25 mouse cellular contexts compared by ENCODE assay signal in the genomic region with DNA sequence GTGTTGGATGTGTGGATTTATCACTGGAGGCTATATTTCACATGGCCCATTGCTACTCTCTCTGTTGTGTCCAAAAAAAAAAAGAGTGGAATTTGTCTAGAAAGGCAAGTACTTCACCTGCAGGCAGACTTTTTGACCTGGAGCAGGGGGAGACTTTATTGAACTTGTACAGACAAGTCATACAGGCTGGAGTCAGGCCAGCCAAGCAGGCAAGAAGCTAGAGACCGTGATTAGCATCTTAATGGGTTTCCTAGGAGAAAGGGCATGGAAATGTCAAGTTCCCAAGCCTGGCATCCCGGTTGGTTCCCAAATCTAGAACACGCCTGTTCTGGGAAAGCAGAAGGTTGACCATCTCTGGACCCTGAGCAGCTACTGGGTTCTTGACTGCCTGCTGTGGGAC. TPM values are rescaled to one million over a fixed set of nuclear protein-coding genes. Genes with fewer than 3 reads are reported as not detected.
DNase-seq lines count a peak whose midpoint lies in the region; ATAC-seq lines count a peak whose summit lies in the region.
"Had no signal": no experiment of that assay in that cellular context is flagged by ENCODE, and none has a peak within 500 bp of the region (broad histone marks: within the 10 kb centered on the region; RNA-seq: fewer than 3 reads in every experiment).

No protein-coding gene starts in this region.

- H3K9ac ChIP-seq in forebrain, embryonic 15.5 days (replicated peaks) = no peak overlapping the region
- H3K9ac ChIP-seq: embryonic facial prominence, embryonic 13.5 days; limb, embryonic 15.5 days; midbrain, embryonic 15.5 days; stomach, embryonic 15.5 days had no signal

- peak; percentile 6 for DNase-seq in forebrain, embryonic 10.5 days (ENCODE audit: extremely low spot score, low spot score)
- DNase-seq in urinary bladder, adult 2 months (ENCODE audit: low spot score) = peak; percentile 33
- DNase-seq in urinary bladder, postnatal 25 days (ENCODE audit: low spot score) = no peak
- peak; percentile 56 to 57 for DNase-seq in kidney, postnatal 36 days
- no peak for DNase-seq in adrenal gland, postnatal 10 days
- DNase-seq: cerebellum, adult 8-10 months; thymus, adult 18-20 months; thymus, postnatal 4 days had no signal

- H3K27me3 ChIP-seq in forebrain, embryonic 10.5 days (ENCODE audit: poor library complexity, severe bottlenecking) = no peaks in the 10 kb centered on the region
- H3K27me3 ChIP-seq in forebrain, embryonic 15.5 days = no peaks in the 10 kb centered on the region
- H3K27me3 ChIP-seq: embryonic facial prominence, embryonic 13.5 days; limb, embryonic 15.5 days; megakaryocyte, embryonic 14.5 days; midbrain, embryonic 15.5 days; stomach, embryonic 15.5 days had no signal

- no peaks in the 10 kb centered on the region for H3K36me3 ChIP-seq in forebrain, embryonic 10.5 days (replicated peaks)
- no peaks in the 10 kb centered on the region for H3K36me3 ChIP-seq in forebrain, embryonic 15.5 days
- H3K36me3 ChIP-seq: embryonic facial prominence, embryonic 13.5 days; G1E; hindbrain, embryonic 10.5 days; limb, embryonic 15.5 days; midbrain, embryonic 15.5 days; stomach, embryonic 15.5 days had no signal

- H3K4me2 ChIP-seq in forebrain, embryonic 15.5 days (replicated peaks) = no peak overlapping the region
- H3K4me2 ChIP-seq: embryonic facial prominence, embryonic 13.5 days; limb, embryonic 15.5 days; midbrain, embryonic 15.5 days; stomach, embryonic 15.5 days had no signal

- H3K9me3 ChIP-seq in forebrain, embryonic 10.5 days = no peaks in the 10 kb centered on the region
- no peaks in the 10 kb centered on the region for H3K9me3 ChIP-seq in forebrain, embryonic 15.5 days
- H3K9me3 ChIP-seq: embryonic facial prominence, embryonic 13.5 days; hindbrain, embryonic 10.5 days; limb, embryonic 15.5 days; megakaryocyte, embryonic 14.5 days; midbrain, embryonic 15.5 days; stomach, embryonic 15.5 days had no signal

- no peaks in the 10 kb centered on the region for H3K4me1 ChIP-seq in forebrain, embryonic 10.5 days
- peaks cover 20% of the 10 kb centered on the region for H3K4me1 ChIP-seq in forebrain, embryonic 15.5 days
- H3K4me1 ChIP-seq: embryonic facial prominence, embryonic 13.5 days; hindbrain, embryonic 10.5 days; limb, embryonic 15.5 days; megakaryocyte, embryonic 14.5 days; stomach, embryonic 15.5 days had no signal

- no peak for ATAC-seq in forebrain, embryonic 15.5 days (replicated peaks)
- ATAC-seq in activated CD4-positive, CD25-positive, alpha-beta regulatory T cell, adult 4 months = no peak
- ATAC-seq: CD4-positive, CD25-positive, alpha-beta regulatory T cell, adult 4 months; lung, postnatal 0 days had no signal

- H3K27ac ChIP-seq in forebrain, embryonic 10.5 days = no peak overlapping the region
- H3K27ac ChIP-seq in forebrain, embryonic 15.5 days (replicated peaks) = no peak overlapping the region
- H3K27ac ChIP-seq: embryonic facial prominence, embryonic 13.5 days; hindbrain, embryonic 10.5 days; limb, embryonic 15.5 days; midbrain, embryonic 15.5 days; stomach, embryonic 15.5 days had no signal

- H3K4me3 ChIP-seq in forebrain, embryonic 10.5 days = no peak overlapping the region
- no peak overlapping the region for H3K4me3 ChIP-seq in forebrain, embryonic 15.5 days
- H3K4me3 ChIP-seq: embryonic facial prominence, embryonic 13.5 days; hindbrain, embryonic 10.5 days; limb, embryonic 15.5 days; megakaryocyte, embryonic 14.5 days; midbrain, embryonic 15.5 days; stomach, embryonic 15.5 days had no signal

- WGBS in forebrain, embryonic 10.5 days = 84% methylated on average over 3 of the region's 3 CpGs
- 73% methylated on average over 3 of the region's 3 CpGs for WGBS in forebrain, embryonic 15.5 days

RNA-seq across cellular contexts. Expression of a gene that starts 11.3 kb away (rescaled TPM):
- not detected in 2 replicates for polyA plus RNA-seq in forebrain, embryonic 10.5 days (2016; fragmentation: Nextera tagmentation; extraction: Ambion mirVana)
- polyA plus RNA-seq in forebrain, embryonic 15.5 days (2015; fragmentation: Nextera tagmentation; extraction: Ambion mirVana) = not detected in 2 replicates
- polyA plus RNA-seq in urinary bladder, adult 2 months (2012; rRNA removed) = 16.8 and 21.6 TPM in 2 replicates
- total RNA-seq in adrenal gland, postnatal 10 days (2021) = not detected
- not detected for polyA plus RNA-seq in activated CD4-positive, CD25-positive, alpha-beta regulatory T cell, adult 4 months (2017; shearing (Covaris generic))
- total RNA-seq: G1E; gastrocnemius, postnatal 4 days; layer of hippocampus, postnatal 14 days; left cerebral cortex, postnatal 10 days had no signal
- polyA plus RNA-seq: embryonic facial prominence, embryonic 13.5 days; forebrain, embryonic 16.5 days; G1E; heart, embryonic 16.5 days; limb, embryonic 15.5 days; liver, embryonic 16.5 days; lung, postnatal 0 days; midbrain, embryonic 15.5 days had no signal

Comparison
In these comparisons a context has a peak if more than half of its experiments do, and no peak if none do; other contexts are left out.
1. DNase-seq: peak in forebrain, embryonic 10.5 days (single experiment), urinary bladder, adult 2 months (single experiment) and kidney, postnatal 36 days (2 of 2); none in urinary bladder, postnatal 25 days (single experiment) and adrenal gland, postnatal 10 days (single experiment).
2. RNA of a gene that starts 11.3 kb away (polyA plus RNA-seq): 16.8 to 21.6 TPM in urinary bladder, adult 2 months; not detected in forebrain, embryonic 10.5 days, not detected in forebrain, embryonic 15.5 days and not detected in activated CD4-positive, CD25-positive, alpha-beta regulatory T cell, adult 4 months; every median in the first group is over 10 times any median in the second.